Mouse (Mus musculus) limb, embryonic 15.5 days (tissue): ENCODE results near the gene Grin2c. TPM values are rescaled to one million over a fixed set of nuclear protein-coding genes. Genes with fewer than 3 reads are reported as not detected.
A peak's percentile ranks its signal among the peaks of the same experiment; 100 is the strongest.

Source experiments
- ATAC-seq: fragments of 200-750 bp; cut with Nextera tagmentation; 2 replicates; pipeline ENCODE4 v1.8.0; 2017; ENCODE audit warnings: low read depth, moderate TSS enrichment; ENCODE audit not compliant: insufficient number of reproducible peaks, low FRiP score, low TSS enrichment
- H3K27ac ChIP-seq: fragments of 300-500 bp; sonication (generic); 2 replicates; pipeline ENCODE4 v1.5.1; 2015; ENCODE audit warnings: moderate library complexity, mild to moderate bottlenecking, inconsistent platforms
- H3K27me3 ChIP-seq: fragments of 300-500 bp; sonication (generic); 2 replicates; pipeline ENCODE4 v1.6.1; 2015; ENCODE audit warnings: inconsistent platforms
- H3K36me3 ChIP-seq: fragments of 300-500 bp; sonication (generic); 2 replicates; pipeline ENCODE4 v1.6.1; 2015; ENCODE audit warnings: inconsistent platforms
- H3K4me1 ChIP-seq: fragments of 300-500 bp; sonication (generic); 2 replicates; pipeline ENCODE4 v1.6.1; 2015; ENCODE audit warnings: inconsistent platforms
- H3K4me2 ChIP-seq: fragments of 300-500 bp; sonication (generic); 2 replicates; pipeline ENCODE4 v1.6.1; 2015; ENCODE audit warnings: mild to moderate bottlenecking, inconsistent platforms
- H3K4me3 ChIP-seq: fragments of 300-500 bp; sonication (generic); 2 replicates; pipeline ENCODE4 v1.5.1; 2015; ENCODE audit warnings: mild to moderate bottlenecking, inconsistent platforms
- H3K9ac ChIP-seq: fragments of 300-500 bp; sonication (generic); 2 replicates; pipeline ENCODE4 v1.6.1; 2015; ENCODE audit warnings: inconsistent platforms
- H3K9me3 ChIP-seq: fragments of 300-500 bp; sonication (generic); 2 replicates; pipeline ENCODE4 v1.6.1; 2016; ENCODE audit warnings: inconsistent platforms
- WGBS: fragments of 180-500 bp; shearing (Covaris S2); methylation state at CpG from one replicate; pipeline ENCODE4 v1.1.7; 2015; 5-methylcytosine and 5-hydroxymethylcytosine counted together
- polyA plus RNA-seq: library from polyadenylated mRNA; unstranded; fragments of >200 nt; fragmentation: Nextera tagmentation; extraction: Ambion mirVana; gene quantifications from 2 replicates; pipeline ENCODE4 v1.2.1, GENCODE M21; 2015

Grin2c gene
- polyA plus RNA-seq, 1 experiment from 2014 or later, result 0.05 TPM

DNA sequence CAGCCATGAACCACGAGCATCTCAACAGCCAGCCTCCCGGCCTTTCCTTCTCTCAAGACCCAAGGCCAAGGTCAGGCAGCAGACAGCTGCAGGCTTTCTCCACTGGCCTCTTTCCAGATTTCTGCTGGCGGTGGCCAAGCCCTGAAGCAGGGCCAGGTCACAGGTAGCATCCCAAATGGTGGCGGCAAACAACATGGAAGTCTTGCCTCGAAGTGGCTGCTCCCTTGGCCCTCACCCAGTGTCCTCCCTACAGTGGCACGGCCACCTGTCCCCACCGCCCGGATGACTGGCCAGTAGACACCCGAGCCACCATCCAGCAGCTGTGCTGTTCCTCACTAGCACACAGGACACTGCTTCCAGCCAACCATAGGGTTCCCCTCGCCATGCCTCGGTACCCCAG lies 25.6 kb downstream of the Grin2c start:
- Histone ChIP-seq H3K27ac (no peak overlapping the region), H3K4me2 (no peak overlapping the region), H3K4me3 (no peak overlapping the region), H3K36me3 (peaks cover 32% of the 10 kb centered on the region), H3K27me3 (peaks cover 15% of the 10 kb centered on the region), H3K9ac (no peak overlapping the region), H3K4me1 (0 out of 2 replicates have a peak, but pooled peaks cover 1% of the 10 kb centered on the region), H3K9me3 (no peaks in the 10 kb centered on the region)
- 79% methylated on average over 11 of the region's 11 CpGs for WGBS
- ATAC-seq, result 0 out of 2 replicates have a peak, but pooled peaks have one; percentile 21

DNA sequence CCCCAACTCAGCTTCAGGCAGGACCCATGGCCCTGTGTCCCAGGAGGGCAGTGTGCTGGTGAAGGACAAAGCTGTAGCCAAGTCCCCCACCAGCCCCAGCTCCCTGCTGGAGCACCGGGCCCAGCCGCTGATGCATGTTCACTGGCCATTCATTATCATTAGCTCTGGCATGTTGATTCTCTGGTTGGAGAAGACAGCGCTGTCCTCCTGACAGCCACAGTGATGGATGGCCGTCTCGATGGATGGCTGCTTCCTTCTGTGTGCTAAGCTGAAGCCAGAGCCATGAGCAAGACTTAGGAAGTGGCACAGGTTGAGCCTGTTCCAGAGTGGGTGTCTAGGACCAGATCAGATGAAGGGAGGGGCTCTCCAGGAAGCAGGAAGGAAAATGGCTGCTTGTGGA lies 30.5 kb downstream of the Grin2c start:
- Histone ChIP-seq H3K27me3 (peaks cover 8% of the 10 kb centered on the region; the same call in 1 of the 2 replicates), H3K4me3 (no peak overlapping the region), H3K4me1 (peaks cover 16% of the 10 kb centered on the region), H3K36me3 (0 out of 2 replicates have a peak, but pooled peaks cover 10% of the 10 kb centered on the region), H3K9ac (no peak overlapping the region), H3K4me2 (no peak overlapping the region), H3K9me3 (no peaks in the 10 kb centered on the region), H3K27ac (no peak overlapping the region)
- no peak for ATAC-seq
- WGBS, result 18% methylated on average over 5 of the region's 5 CpGs

DNA sequence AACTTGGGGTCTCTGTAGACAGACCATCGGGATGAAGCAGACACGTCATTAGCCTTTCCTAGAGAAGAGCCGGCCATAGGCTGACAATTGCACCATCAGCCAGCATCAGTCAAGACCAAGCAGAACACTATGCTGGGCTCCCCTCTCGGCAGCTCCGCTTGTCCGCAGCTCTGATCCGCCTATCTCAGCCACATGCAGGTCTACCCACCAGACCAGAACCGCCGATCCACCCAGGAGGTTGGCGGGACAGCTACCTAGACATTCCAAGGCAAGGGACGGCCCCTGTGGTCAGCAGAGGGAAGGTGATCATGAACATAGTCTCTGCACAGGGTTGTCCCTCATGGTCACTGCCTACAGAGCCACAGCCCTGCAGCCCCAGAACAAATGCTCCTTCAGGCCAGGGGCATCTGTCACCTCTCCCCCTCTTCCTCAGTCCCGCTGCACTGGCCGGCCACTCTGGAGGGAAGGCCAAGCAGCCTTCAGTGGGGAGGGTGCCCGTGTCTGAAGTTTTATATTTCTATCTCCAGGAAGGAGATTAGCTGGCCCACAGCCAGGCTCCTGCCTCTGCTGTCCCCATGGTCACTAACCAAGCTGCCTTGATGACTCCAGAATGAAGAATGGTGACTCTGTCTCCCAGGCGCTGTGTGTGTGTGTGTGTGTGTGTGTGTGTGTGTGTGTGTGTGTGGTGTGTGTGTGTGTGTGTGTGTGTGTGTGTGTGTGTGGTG lies 32.6 kb downstream of the Grin2c start:
- H3K4me3 ChIP-seq, result no peak overlapping the region
- no peak overlapping the region for H3K27ac ChIP-seq
- 76% methylated on average over 15 of the region's 15 CpGs for WGBS
- H3K9ac ChIP-seq, result no peak overlapping the region
- H3K4me1 ChIP-seq, result peaks cover 20% of the 10 kb centered on the region
- peaks cover 8% of the 10 kb centered on the region; the same call in 1 of the 2 replicates for H3K27me3 ChIP-seq
- ATAC-seq, result no peak; the same call in 1 of the 2 replicates
- H3K36me3 ChIP-seq, result 0 out of 2 replicates have a peak, but pooled peaks cover 12% of the 10 kb centered on the region
- H3K9me3 ChIP-seq, result no peaks in the 10 kb centered on the region
- H3K4me2 ChIP-seq, result no peak overlapping the region

DNA sequence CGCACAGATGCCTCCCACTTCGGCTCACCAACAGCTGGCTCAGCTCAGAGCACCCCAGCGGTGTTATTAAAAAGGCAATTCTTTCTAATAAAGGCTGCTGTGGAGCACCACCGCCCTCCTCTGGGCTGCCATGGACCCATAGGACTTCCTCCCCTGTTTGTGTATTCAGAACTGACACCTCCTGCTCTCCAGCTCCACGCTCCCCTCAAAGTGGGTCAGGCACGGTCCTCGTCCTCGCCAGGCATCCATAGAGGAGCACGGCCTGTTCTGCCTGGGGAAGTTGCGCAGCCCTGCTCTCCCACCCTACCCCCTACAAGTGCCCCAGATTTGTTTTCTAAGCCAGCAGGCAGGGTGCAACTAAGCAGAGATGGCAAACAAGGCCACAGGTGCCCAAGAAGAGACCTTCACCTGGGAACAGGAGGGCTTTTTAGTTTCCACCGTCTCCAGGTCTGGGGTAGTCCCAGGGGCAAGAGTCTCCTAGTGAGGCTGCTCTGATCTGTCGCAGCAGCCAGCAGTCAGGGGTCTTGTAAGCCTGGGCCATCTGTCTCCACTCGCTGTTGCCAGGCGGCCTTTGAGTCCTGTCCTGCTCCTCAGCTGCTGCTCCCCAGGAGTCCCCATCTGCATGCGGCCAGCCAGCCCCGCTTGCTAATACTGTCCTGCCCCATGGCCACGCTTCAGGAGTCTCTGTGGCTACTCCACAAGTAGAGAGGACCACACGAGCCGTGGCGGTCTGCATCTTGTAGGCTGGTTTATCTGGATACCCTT lies 33.3 kb downstream of the Grin2c start:
- Histone ChIP-seq H3K36me3 (0 out of 2 replicates have a peak, but pooled peaks cover 9% of the 10 kb centered on the region), H3K9ac (no peak overlapping the region), H3K27ac (no peak overlapping the region), H3K9me3 (no peaks in the 10 kb centered on the region), H3K27me3 (peaks cover 8% of the 10 kb centered on the region; the same call in 1 of the 2 replicates), H3K4me3 (no peak overlapping the region), H3K4me1 (peaks cover 20% of the 10 kb centered on the region), H3K4me2 (no peak overlapping the region)
- ATAC-seq, result no peak
- WGBS, result 61% methylated on average over 20 of the region's 20 CpGs

DNA sequence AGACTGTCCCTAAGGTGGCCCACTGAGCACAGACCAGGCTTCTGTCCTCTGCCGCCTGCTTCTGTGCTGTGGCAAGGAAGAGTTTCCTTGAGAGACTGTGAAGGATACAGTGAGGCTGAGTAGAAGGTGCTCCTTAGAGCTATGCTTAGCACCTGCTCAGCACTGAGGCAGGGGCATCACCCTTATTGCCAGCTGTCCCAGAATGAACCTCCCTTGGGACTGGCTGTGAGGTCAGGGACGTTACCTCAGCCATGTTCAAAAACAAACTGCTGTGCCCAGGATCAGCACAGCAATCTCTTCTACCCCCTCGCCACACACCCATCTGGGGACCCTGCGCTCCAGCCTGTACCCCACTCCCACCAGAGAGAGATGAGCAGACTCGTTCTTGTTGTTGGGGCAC lies 34.2 kb downstream of the Grin2c start:
- no peak for ATAC-seq
- no peaks in the 10 kb centered on the region for H3K9me3 ChIP-seq
- no peak overlapping the region for H3K4me3 ChIP-seq
- H3K9ac ChIP-seq, result no peak overlapping the region
- H3K27ac ChIP-seq, result no peak overlapping the region
- peaks cover 20% of the 10 kb centered on the region for H3K4me1 ChIP-seq
- peaks cover 8% of the 10 kb centered on the region; the same call in 1 of the 2 replicates for H3K27me3 ChIP-seq
- H3K36me3 ChIP-seq, result 0 out of 2 replicates have a peak, but pooled peaks cover 9% of the 10 kb centered on the region
- 81% methylated on average over 5 of the region's 5 CpGs for WGBS
- H3K4me2 ChIP-seq, result no peak overlapping the region

DNA sequence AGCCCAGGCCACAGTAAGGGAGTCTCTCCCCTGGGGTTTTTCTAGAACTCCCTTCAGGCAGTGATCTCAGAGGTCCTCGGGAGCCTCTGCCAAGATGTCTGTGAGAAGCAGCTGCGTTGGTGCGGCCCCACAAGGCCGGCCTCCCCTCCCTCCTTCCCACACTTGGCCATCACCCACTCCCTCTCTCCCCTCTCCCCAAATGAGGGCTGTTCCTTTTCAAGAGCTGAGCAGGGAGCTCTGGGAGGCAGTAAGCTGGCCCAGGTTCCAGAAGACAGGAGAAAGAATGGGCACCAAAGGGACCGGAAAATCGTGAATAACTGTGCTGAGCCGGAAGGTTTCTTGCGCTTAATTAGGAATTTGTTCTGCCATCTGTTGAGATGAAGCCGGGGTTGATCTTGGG lies 35.1 kb downstream of the Grin2c start:
- H3K36me3 ChIP-seq, result 0 out of 2 replicates have a peak, but pooled peaks cover 9% of the 10 kb centered on the region
- H3K4me1 ChIP-seq, result peaks cover 23% of the 10 kb centered on the region
- H3K4me2 ChIP-seq, result no peak overlapping the region
- no peak overlapping the region for H3K4me3 ChIP-seq
- H3K9me3 ChIP-seq, result no peaks in the 10 kb centered on the region
- peaks cover 8% of the 10 kb centered on the region; the same call in 1 of the 2 replicates for H3K27me3 ChIP-seq
- no peak overlapping the region for H3K27ac ChIP-seq
- no peak overlapping the region for H3K9ac ChIP-seq
- ATAC-seq, result no peak
- 55% methylated on average over 9 of the region's 9 CpGs for WGBS

DNA sequence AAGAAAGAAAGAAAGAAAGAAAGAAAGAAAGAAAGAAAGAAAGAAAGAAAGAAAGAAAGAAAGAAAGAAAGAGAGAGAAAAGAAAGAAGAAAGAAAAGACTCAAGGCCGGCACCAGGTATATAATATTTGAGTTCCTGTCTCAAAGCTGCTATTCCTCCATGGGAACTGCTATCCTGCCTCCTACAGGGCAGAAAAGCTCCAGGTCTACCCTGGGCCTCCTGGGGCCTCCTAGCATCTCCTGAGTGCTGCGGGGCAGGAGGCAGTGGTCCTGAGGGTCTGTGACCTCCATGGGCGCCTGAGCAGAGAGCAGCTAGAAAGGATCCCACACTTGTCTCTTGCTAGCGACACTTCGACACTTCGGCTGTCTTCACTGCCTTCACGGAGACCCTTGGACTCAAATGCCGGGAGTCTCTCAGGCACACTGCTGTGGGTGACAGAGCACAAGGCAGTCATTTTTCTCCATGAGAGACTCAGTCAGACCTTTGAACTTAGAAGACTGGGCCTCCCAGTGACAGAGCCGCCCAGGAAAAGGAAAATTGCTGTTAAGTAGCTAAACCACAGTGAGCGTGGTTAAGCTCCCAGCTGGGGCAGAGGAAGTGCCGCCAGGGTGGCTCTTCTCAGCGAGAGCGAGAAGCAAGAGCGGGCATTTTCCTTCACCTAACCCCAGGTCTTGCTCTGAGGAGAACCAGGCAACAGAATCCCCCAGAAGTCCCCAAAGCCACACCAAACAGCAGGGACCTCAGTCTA lies 35.7 kb downstream of the Grin2c start:
- Histone ChIP-seq H3K9me3 (no peaks in the 10 kb centered on the region), H3K9ac (no peak overlapping the region), H3K36me3 (0 out of 2 replicates have a peak, but pooled peaks cover 9% of the 10 kb centered on the region), H3K27ac (no peak overlapping the region), H3K4me1 (peaks cover 26% of the 10 kb centered on the region), H3K27me3 (peaks cover 8% of the 10 kb centered on the region; the same call in 1 of the 2 replicates), H3K4me2 (no peak overlapping the region; the same call in 1 of the 2 replicates), H3K4me3 (no peak overlapping the region)
- no peak for ATAC-seq
- WGBS, result 47% methylated on average over 14 of the region's 14 CpGs

DNA sequence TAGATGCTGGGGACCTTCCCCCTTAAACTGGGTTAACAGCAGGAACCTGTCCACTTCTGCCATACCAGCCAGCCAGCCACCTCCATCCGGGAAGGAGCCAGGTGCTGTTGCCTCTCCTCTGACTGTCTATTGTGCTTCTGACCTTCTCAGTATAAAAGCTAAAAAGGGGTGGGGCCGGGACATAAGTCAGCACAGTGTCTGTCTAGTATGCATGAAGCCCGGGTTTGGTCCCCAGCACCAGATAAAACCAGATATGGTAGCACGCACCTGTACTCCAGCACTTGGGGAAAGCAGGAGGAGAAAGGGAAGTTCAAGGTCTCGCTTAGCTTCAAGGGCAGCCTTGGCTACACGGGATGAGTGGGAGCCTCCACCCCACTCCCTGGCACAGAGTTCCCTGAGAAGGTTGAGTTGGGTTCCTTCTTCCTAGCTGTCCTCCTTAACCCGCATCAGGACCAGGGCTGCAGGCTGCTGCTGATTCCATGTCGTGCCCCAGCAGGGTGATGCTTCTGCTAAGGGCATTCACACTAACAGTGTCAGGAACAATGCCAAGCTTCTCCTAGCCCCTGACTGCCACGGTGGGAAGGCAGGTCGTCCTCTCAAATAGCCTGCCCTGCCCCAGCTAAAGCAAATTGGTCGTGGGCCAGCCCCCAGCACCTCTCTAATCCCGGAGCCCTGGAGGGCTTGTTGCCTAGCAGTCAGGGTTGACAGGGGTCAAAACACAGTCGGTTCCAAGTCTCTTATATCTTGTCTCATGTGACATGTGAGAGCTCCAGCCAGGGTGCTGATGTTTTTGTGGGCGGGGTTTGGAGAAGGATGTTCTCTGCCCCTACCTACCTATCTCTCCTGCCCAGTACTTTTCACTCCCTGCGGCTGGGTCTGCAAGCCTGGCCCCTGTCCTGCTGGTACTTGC lies 37.8 kb downstream of the Grin2c start:
- H3K36me3 ChIP-seq, result 0 out of 2 replicates have a peak, but pooled peaks cover 7% of the 10 kb centered on the region

DNA sequence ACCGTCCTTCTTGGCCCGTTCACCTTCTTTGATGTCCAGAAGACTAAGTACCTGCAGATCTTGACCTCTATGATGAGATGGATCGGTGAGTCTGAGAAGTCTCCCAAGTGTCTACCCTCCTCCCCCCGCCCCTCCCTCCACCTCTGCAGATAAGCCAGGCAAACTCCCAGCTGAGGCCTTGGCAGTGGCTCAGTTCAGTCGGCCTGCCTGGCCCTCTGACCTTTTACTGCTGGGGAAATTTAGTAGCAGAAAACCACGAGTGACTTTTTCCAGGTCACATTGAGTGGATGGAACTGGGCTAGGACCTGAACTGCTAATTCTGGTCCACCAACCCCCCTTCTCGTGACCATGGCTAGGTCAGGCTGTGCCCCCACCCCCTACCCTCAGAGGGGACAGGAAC lies 38.6 kb downstream of the Grin2c start:
- ATAC-seq, result no peak
- H3K4me1 ChIP-seq, result peaks cover 22% of the 10 kb centered on the region
- H3K36me3 ChIP-seq, result 0 out of 2 replicates have a peak, but pooled peaks cover 5% of the 10 kb centered on the region
- no peak overlapping the region for H3K4me3 ChIP-seq
- H3K27ac ChIP-seq, result no peak overlapping the region
- H3K9me3 ChIP-seq, result no peaks in the 10 kb centered on the region
- H3K9ac ChIP-seq, result no peak overlapping the region
- H3K27me3 ChIP-seq, result peaks cover 4% of the 10 kb centered on the region; the same call in 1 of the 2 replicates
- 58% methylated on average over 7 of the region's 7 CpGs for WGBS
- no peak overlapping the region for H3K4me2 ChIP-seq

More for the DNA sequence above, 37.8 kb downstream of the Grin2c start:
- no peak overlapping the region for H3K9ac ChIP-seq
- peaks cover 8% of the 10 kb centered on the region; the same call in 1 of the 2 replicates for H3K27me3 ChIP-seq
- no peak overlapping the region for H3K4me3 ChIP-seq
- no peak for ATAC-seq
- no peaks in the 10 kb centered on the region for H3K9me3 ChIP-seq
- H3K27ac ChIP-seq, result no peak overlapping the region
- no peak overlapping the region for H3K4me2 ChIP-seq
- WGBS, result 48% methylated on average over 15 of the region's 15 CpGs
- H3K4me1 ChIP-seq, result peaks cover 24% of the 10 kb centered on the region

DNA sequence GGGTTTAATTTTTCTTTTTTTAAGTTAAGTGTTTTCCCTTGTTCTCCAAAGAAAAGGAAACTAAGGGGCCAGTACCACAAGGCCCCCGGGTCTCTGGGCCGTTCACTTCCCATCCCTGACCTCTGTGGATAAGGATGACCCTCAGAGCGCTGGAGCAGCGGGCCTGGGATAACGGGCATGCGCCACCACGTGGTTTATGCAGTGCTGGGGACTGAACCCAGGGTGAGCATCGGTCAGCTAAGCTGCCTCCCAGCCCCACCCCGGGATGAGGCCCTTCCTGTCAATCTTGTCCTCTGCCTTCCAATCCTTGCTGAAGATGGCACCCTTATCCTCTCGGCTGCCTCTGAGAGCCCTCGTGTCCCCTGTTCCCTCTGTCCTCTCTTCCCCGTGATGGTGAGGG lies 39.4 kb downstream of the Grin2c start:
- 44% methylated on average over 12 of the region's 12 CpGs for WGBS
- H3K4me1 ChIP-seq, result peaks cover 26% of the 10 kb centered on the region; the same call in 1 of the 2 replicates
- H3K9me3 ChIP-seq, result no peaks in the 10 kb centered on the region
- H3K36me3 ChIP-seq, result 0 out of 2 replicates have a peak, but pooled peaks cover 5% of the 10 kb centered on the region
- ATAC-seq, result no peak
- H3K27me3 ChIP-seq, result peaks cover under 1% of the 10 kb centered on the region; the same call in 1 of the 2 replicates
- no peak overlapping the region for H3K4me2 ChIP-seq
- no peak overlapping the region for H3K4me3 ChIP-seq
- H3K27ac ChIP-seq, result no peak overlapping the region
- H3K9ac ChIP-seq, result no peak overlapping the region
